Mouse (Mus musculus): ENCODE data around the gene Myef2.

DNA sequence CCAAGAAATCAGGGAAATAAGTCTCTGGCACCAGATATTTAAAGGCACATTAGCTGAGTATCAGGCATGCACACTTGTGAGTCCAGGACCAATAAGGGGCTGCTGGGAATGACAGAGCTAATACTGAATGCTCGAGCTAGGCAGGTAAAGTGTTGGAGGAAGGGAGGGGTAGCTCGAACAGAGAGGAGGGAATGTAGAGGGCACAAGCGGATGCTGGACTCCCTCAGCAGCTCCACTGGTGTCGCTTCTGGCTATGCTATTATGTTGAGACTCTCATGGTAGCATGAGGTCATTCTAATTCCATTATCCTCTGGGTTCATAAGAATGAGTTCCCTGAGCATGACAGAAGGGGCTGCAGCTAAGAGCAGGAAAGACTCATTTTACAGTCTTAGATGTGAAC lies 60.5 kb downstream of the Myef2 start:
- TF ChIP-seq POLR2A (IDR thresholded peaks at IDR 0.05; ENCODE audit: control insufficient read depth, low read depth, low read length) = no peak
- TF ChIP-seq CTCF (IDR thresholded peaks at IDR 0.05; ENCODE audit: control insufficient read depth, insufficient read depth, insufficient replicate concordance, low read depth, low read length) = no peak

Data from testis, adult 2 months (tissue).